Mouse (Mus musculus): ENCODE measurements at regions not wholly inside any gene's neighbourhood (a gene's known extent, or its start where the extent isn't known, plus 50 kb on each side); places are given as distances from the start of the nearest gene placed in this dataset.

DNA sequence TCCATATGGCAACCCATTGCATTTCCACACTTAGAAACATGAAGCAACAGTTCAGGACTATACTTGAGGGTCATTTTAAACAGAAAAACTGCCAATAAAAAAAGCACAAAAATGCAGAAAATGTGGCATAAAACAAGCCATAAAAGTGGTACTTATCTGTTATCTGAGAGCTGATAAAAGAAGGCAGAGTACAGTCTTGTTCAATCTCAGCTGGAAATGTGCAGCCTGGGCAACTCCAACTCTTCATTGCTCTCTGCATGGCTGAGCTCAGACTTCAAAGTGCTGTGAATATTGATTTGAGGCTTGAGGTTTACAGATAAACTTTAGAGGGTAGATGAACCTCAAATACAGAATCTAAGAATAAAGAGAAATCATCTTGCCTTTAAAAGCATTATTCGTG lies 151.1 kb upstream of the Lrrn1 start:
- no peak for DNase-seq

GRCm38 (mm10) chr6:107380621-107381020 lies 148.9 kb upstream of the Lrrn1 start:
- no peak for DNase-seq

GRCm38 (mm10) chr6:107386094-107386678 lies 143.4 kb upstream of the Lrrn1 start:
- no peak for DNase-seq

GRCm38 (mm10) chr6:107389892-107390291 lies 139.7 kb upstream of the Lrrn1 start:
- no peak for DNase-seq

DNA sequence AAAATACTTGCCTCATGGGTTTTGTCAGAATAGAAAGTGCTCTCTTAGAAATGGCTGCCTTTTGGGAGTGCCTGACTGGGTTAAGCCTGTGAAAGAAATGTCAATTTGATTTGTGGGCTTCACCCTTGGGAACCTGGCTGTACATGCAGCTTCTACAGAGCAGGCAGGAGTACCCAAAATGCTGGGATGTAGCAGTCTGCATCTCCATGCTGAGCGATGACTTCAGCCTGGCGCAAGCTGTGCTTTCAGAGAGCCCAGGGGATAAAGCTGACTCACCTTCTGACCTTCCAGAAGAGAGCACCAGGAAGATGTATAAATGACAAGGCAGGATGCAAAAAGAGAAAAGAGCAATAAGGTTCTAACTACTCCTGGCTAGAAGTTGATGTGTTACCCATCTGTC lies 135.0 kb upstream of the Lrrn1 start:
- no peak for DNase-seq

GRCm38 (mm10) chr6:107415766-107416165 lies 113.8 kb upstream of the Lrrn1 start:
- no peak for DNase-seq

DNA sequence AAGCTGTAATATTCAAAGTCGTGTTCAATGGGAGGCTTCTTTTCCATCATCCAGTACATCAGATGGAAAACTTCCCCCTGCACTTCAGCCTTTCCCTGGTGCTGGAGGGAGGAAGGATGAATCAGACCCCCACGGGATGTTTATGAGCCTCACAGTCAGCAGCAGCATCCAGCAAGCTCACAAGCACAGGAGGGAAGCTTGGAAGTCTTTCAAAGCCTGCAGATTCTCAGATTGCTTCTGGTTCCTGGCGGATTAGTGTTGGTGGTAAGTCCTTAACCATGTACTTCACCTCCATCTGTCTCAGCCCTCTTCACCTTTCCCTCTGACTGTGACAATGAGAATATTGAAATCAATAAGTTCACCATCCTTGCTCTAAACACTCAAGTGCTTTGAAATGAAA lies 107.5 kb upstream of the Lrrn1 start:
- no peak for DNase-seq

- no peak for DNase-seq
These were observed 103.0 kb upstream of the Lrrn1 start for GRCm38 (mm10) chr6:107426529-107426928.

DNA sequence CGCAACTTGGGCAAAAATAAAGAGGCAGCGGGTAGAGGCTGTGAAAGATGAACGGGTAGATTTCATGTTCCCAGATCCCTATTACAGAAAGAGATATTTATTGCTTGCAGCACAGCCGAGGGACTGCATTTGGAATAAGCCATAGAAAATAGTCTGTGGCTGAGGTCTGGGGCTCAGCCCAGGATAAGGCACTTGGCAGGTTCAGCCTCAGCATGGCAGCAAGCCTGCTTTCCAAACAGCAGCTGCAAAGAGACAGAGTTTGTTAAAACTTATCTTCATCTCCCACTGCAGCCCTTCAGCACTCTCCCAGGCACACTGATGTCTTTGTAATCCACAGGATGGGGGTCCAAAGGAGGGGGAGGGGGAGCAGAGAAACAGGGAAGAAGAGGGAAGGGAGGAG lies 98.5 kb upstream of the Lrrn1 start:
- no peak for DNase-seq

- DNase-seq, result no peak
These were observed 87.5 kb upstream of the Lrrn1 start for GRCm38 (mm10) chr6:107442058-107442457.

DNA sequence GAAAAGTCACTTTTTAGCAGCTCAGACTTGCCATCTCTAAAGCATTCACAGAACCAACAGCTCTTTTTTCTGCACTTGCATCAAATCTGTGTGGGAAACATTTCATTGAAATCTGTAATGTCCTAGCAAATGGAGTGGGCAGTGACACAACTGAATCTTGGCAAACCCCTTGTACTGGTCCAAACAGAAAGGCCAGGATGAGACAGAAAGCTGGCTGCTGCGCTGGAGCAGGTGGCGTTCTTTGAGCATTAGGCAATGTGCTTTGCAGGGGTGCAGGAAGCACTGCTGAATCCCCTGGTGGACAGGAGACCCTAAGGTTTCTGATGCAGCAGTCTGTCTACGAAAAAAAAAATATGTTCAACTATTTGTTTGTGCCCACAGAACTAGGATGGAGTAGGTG lies 85.2 kb upstream of the Lrrn1 start:
- no peak for DNase-seq

DNA sequence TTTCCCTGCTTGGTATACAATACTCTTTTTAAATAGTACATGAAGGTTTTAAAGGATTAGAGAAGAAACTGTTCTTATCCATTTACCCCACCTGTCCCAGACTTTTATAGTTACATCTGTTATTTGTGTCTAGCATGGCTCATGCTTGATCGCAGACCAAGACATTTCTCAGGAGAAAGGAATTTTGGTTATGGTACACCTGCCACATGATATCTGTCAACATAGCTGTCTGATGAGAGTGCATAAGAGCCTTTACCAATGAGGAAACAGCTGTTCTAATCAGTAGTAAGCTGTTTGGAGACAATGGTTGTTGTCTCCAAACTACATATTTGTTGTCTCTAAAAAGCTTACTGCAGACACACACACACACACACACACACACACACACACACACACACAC lies 70.3 kb upstream of the Lrrn1 start:
- no peak for DNase-seq

DNA sequence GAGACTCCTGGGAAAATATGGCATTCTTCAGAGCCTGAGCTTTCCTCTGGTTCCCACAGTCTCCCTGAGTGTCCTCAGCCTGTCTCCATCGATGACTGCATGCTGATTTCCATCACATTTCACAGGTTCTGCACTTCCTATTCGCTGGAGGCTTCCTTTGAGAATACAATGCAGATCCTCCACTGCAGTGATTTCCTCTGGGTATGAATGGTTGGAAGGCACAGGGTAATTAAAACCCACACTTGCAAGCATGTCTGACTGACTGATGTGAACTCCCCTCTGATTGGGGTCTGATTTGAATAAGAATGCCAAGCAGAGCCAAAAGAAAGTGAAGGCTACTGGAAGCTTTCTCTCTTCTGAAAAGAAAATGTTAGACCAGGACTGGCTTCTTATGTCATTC lies 67.1 kb upstream of the Lrrn1 start:
- no peak for DNase-seq

- DNase-seq, result no peak
These were observed 56.2 kb upstream of the Lrrn1 start for GRCm38 (mm10) chr6:107473395-107473794.

DNA sequence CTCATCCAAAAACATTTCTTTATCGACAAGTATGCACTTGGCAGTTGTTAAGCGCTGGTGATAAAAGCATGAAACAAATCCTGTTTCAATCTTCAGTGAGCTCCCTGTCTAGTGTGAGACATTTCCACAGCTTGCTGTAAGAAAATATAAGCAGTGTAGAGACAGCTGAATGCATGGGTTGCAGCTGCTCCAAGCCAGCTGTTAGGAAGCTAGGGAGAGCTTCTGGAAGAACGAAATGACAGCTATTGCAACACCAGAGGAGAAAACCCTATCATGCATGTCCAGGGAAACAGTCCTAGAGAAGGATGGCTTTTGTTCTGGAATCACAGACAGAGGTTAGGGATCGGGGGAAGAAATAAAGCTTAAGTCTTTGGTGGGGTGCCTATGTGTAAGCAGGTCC lies 55.4 kb upstream of the Lrrn1 start:
- DNase-seq, result no peak

Measured in kidney, postnatal 10 days (tissue).